Mouse (Mus musculus) adrenal gland, adult 8-10 months (tissue): ENCODE measurements around the gene Hoxc12. TPM values are rescaled to one million over a fixed set of nuclear protein-coding genes. Genes with fewer than 3 reads are reported as not detected.

Experiments
- DNase-seq: peaks from one replicate; pipeline ENCODE4 v3.0.0; 2022
- microRNA-seq, 2 experiments: library from miRNA; unstranded; fragments of <30 nt; microRNA quantifications; one replicate each; pipeline ENCODE4 v1.2.0; 2022
- total RNA-seq, 4 experiments: library from RNA; stranded (reverse); gene quantifications; 2 replicates each; pipeline ENCODE4 v1.2.4; 2022

Hoxc12 gene
- total RNA-seq, 4 experiments from 2014 or later, result not detected

- DNase-seq, result no peak
Measured at GRCm38 (mm10) chr15:102981379-102982288, 45.1 kb downstream of the Hoxc12 start.

- DNase-seq, result no peak
Measured at GRCm38 (mm10) chr15:102983716-102984115, 47.2 kb downstream of the Hoxc12 start.

GRCm38 (mm10) chr15:102984521-102984920 is 48.0 kb downstream of the Hoxc12 start:
- DNase-seq, result no peak

- DNase-seq, result no peak
Measured at GRCm38 (mm10) chr15:102984925-102985324, 48.4 kb downstream of the Hoxc12 start.

- peak; percentile 84 for DNase-seq
Measured at GRCm38 (mm10) chr15:102987124-102987833, 50.7 kb downstream of the Hoxc12 start.

GRCm38 (mm10) chr15:102988078-102988477 is 51.5 kb downstream of the Hoxc12 start:
- no peak for DNase-seq

Small RNAs within 50 kb of the gene (microRNA-seq; reads per million reads assigned to microRNA genes)
- gene Mir196a-2, result 152 to 243 reads per million in 2 experiments

Other genes starting within 250 kb of the Hoxc12 start
- gene Calcoco1, start 214.6 kb upstream of the Hoxc12 start, total RNA-seq, result 100 to 1,000 TPM; 119 to 225 (median 182) TPM
- gene Hoxc13, start 15.7 kb upstream of the Hoxc12 start, total RNA-seq, result not detected
- not detected for gene Hoxc11, start 17.7 kb downstream of the Hoxc12 start, total RNA-seq
- gene Hoxc10, start 30.0 kb downstream of the Hoxc12 start, total RNA-seq, result under 1 TPM in 2 of 4 experiments, not detected in 2; 0.12 to 0.17 TPM
- 10 to 100 TPM in 2 of 4 experiments, 1 to 10 TPM in 2; 6.4 to 16.0 (median 11.4) TPM for gene Hoxc5, start 30.7 kb downstream of the Hoxc12 start, total RNA-seq
- gene Hoxc9, start 39.7 kb downstream of the Hoxc12 start, total RNA-seq, result under 1 TPM; 0.52 to 0.99 (median 0.83) TPM
- gene Hoxc8, start 53.9 kb downstream of the Hoxc12 start, total RNA-seq, result 10 to 100 TPM; 30.1 to 35.8 (median 32.2) TPM
- gene Hoxc6, start 61.5 kb downstream of the Hoxc12 start, total RNA-seq, result 10 to 100 TPM; 52.9 to 79.0 (median 59.6) TPM
- 10 to 100 TPM in 2 of 4 experiments, 1 to 10 TPM in 2; 5.0 to 17.9 (median 10.8) TPM for gene Hoxc4, start 82.2 kb downstream of the Hoxc12 start, total RNA-seq
- gene Smug1, start 230.3 kb downstream of the Hoxc12 start, total RNA-seq, result 10 to 100 TPM; 14.3 to 22.9 (median 15.7) TPM